Mouse (Mus musculus): ENCODE results near the gene Chchd2.

Chchd2 gene

DNA sequence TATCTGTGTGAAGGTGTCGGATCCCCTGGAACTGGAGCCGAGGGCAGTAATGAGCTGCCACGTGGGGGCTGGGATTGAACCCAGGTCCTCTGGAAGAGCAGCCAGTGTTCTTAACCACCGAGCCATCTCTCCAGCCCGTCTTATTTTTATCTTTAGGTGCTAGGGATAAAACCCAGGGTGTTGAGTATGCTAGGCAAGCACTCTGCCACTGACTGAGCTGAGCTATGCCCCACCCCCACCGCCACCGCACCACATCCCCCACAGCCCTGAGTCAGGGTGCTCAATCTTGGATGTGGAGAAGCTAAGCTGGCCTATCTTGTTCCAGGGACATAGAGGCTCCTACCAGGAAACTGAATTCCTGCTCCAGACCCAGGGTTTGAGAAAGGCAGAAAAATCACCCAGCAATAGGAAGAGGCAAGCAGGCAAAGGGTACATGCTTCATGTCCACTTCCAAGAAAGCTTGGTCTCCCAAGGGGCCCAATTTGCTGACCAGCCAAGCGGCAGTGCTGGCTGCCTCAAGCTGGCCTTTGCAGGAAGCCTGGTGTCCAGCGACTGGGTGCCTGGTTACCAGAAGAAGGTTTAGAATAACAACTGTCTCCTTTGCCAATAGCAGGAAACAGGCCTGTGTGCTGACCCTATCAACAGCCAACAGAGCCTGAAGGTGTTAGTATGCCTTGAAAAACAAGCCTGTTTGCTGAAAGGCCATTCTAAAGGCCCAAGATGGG is 9.4 kb downstream of the Chchd2 start:
- peak; percentile 23 to 26 for DNase-seq

DNA sequence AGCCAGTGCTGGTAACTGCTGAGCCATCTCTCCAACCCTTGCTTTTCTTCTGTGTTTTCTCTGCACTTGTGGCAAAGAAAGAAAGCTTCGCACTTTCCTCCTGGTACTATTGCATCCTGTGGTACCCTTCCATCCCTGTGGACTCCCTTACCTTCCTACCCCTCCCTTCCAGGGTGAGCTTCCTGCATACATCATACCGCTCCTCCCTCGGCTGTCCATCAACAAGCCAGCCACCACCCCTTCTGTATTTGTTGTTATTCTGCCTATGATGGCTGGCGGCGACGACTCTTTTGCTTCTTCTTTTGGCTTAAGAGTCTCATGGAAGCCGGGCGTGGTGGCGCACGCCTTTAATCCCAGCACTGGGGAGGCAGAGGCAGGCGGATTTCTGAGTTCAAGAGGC is 12.2 kb downstream of the Chchd2 start:
- DNase-seq, result no peak

DNA sequence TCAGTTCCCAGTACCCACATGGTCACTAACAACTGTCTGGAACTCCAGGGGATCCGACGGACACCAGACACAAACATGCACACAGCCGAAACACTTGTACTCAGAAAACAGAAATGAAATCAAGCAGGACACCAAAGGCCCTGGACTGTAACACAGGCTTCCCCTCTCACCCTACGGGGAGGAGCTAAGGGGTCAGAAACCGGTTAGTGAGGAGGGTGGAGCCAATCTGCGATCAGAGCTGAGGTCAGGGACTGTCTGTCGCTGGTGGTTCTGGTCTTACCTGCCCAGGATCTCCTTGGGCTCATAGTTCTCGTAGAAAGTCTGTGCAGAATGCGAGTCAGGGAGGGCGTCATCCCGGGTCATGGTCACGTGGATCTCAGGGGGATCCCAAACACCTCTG is 13.3 kb downstream of the Chchd2 start:
- no peak for DNase-seq

DNA sequence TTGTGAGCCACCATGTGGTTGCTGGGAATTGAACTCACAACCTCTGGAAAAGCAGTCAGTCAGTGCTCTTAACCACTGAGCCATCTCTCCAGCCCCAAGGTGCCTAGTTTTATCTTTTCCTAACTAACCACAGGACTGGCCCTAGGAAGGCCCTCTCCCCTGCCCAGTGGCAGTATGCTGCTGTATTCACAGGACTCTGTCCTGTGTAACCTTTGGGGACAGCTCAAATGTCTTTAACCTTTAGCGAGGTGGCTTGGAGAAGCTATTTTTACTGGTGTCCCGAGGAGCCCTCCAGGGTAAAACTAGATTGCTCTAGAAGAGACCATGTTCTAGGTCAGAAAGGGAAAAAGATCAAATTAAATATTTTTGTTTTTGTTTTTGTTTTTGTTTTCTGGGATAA is 16.0 kb downstream of the Chchd2 start:
- no peak for DNase-seq

DNA sequence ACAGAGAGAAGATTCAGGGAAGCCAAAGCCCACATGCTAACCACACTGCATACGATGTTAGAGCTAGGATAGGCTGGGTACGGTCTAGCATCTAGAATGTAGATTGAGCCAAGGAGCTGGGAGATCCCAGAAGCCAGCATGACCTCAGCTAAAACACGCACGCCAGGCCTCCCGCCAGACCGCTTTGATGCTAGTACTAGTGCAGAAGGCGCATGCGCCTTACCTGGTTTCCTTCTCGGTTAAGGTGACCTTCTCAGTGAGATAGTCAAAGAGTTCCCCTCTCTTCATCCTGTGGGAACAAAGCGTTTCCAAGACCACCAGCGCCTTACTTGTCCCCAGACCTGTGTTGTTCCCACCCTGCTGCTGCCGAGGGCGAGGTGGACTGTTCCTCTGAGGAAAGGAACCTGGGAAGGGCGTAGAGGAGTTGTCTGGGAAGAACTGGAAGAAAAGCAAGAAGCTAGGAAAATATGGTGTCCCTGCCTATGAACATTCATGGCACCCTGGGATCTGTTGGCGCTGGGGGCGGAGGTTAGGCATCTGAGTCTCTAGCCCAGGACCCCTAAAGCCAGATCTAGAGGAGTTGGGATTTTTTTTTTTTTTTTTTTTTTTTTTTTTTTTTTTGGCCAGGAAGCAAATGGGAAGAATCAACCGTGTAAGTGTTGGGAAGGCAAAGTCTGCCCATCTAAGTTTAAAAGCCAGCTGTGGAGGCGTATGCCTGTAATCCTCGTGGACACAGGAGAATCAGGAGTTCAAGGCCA is 17.9 kb downstream of the Chchd2 start:
- DNase-seq, result no peak

DNA sequence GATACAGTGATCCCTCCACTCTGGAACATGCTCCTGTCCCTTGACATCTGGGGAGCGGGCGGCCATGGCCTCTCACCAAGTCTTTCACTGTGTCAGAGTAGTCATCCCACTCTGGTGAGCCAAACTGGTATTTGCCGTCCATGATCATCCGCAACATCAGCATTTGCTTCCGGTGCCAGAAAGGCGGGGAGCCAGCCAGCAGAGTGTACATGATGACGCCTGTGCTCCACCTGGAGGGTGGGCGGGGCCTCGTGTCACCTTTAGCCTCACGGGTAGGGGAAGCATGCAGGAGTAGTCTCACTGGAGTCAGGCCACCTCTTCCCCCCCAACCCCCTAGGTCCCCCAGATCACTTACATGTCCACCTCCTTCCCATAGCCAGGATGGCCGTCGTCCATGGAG is 21.4 kb downstream of the Chchd2 start:
- DNase-seq, result no peak

DNA sequence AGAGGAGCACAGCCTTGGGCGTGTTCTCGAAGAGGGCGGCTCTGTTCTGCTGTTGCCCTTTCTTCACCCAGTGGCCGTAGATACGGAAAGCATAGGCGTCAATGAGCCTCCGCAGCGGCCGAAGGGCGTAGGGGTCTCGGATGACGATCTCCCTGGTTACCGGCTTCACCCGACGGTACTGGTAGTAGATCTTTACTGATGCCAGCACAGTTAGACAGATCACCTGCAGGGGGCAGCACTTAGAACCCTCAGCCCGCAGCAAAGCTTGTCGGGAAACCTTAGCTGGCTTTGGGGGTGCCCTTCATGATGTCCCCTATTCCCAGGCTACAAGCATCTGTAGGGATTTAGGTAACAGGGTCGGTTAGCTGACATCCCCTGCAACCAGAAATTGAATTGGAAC is 22.8 kb downstream of the Chchd2 start:
- peak; percentile 43 to 79 for DNase-seq

DNA sequence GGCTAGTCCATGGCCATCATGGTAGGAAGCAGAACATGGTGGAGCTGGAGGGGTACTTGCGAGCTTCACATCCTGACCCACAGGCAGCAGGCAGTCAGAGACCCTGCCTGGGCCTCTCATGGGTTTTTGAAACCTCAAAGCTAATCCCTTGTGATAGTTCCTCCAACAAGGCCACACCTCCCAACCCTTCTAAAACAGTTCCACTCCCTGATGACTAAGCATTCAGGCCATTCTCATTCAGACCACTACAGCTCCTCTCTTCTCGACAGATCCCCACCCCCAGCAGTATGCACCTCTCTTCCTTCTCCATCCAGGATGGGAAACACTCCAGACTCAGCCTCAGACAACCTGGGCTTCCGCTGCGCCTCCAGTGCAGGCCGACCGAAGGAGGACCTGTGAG is 24.9 kb downstream of the Chchd2 start:
- DNase-seq, result no peak

DNA sequence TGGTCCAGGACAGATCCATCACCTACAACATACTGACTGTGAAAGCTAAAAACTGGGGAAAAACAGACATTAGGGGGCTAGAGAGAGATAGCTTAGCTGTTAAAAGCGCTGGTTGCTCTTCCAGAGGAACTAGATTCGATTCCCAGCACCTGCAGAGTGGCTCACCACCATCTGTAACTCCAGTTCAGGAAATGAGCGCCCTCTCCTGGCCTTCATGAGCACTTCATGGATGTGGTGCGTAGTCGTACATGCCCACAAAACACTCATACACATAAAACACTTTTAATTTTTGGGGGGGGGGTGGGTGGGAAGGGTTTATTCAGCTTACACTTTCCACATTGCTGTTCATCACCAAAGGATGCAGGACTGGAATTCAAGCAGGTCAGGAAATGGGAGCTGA is 30.9 kb downstream of the Chchd2 start:
- DNase-seq, result no peak

DNA sequence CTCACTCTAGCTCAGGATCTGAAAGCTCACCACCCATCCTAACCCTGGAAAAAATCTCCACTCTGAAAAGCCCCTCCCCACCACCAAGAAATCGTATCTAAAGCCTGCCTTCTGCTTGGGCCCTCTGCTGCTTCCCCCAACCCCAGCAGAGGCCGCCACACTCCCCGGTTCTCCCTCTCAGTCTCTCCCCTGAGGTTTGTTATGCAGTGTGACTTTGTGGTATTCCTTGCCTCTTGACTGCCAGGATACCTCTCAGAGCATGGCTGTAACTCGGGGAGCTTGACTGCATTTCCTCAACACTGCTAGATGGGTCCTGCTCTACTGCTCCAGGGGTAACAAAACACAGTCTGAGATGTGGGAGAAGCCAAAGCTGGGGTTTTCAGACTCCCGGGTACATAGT is 32.1 kb downstream of the Chchd2 start:
- no peak for DNase-seq

DNA sequence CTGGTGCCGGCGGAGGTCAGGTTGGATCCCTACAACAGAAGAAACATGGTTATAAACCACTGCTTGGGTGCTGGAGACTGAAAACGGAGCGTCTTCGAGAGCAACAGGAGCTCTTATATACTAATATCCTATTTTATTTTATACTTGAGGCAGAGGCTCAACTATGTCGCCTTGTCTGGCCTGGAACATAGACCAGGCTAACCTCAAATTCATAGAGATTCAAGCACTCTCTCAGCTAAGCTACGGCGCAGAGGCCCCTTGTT is 39.8 kb downstream of the Chchd2 start:
- peak in 1 of 2 experiments; percentile 19 for DNase-seq

DNA sequence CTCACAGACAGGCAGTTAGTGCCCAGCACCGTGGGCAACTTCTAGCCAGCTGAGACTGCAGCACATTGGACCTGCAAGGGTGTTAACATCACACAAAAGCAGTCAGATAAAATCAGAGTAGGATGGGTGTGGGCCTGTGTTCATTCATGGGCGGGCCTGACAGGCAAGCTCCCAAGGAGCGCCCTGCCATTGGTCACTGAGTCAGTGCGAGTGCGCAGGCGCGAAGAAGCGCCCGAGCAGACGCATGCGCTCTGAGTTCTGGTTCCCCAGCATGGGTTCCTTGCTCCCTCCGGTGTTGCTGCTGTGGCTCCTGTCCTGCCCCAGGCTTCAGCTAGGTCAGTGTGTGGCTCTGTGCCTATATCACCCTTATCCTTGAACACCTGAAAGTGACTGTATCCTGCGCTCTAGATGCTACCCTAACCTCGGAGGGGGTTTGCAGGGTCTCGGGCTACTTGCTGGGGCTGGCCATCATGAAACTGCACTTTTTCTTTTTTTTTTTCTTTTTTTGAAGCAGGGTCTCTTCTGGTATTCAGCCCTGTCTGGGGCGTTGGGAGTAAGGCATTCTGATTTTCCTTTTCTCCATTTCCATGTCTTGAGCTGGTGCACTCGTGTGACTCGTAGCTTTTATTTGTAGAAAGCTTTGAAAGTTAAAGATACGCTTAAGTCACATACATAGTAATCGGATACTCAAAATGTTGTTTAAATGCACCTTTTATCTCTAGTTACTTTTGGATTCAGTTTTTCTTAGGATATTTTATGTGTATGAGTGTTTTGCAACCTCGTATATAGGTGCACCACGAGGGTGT is 40.3 kb downstream of the Chchd2 start, which contains the start of gene Sumf2:
Gene Sumf2, plus strand, starts transcription at position 235 of the 806 bp plus-strand sequence.
- DNase-seq, result peak; percentile 96 to 97

DNA sequence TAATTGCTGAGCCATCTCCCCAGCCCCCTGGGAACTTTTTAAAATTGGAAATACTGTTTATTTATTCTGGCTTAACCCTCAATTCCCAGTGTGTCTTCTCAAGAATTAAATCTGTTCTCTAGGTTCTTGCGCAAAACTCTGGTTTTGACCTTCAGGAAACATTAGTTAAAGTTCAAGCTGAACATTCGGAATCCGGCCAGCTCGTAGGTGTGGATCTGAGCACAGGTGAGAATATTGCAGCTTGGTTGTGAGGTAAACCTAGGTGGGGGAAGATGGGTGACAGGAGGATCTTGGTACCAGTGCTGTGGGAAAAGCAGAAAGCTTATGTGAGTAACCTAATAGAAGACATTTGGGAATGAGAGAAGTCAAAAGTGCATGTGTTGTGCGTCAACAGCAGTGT is 42.4 kb downstream of the Chchd2 start:
- peak in 1 of 2 experiments; percentile 19 for DNase-seq

Measured in kidney, postnatal 36 days (tissue).